Mouse (Mus musculus) erythroblast, embryonic 14.5 days (primary cell): ENCODE results near the gene Hist1h1t.

Experiments
- GATA1 ChIP-seq: IDR thresholded peaks from 2 replicates; pipeline ENCODE4 v1.6.1; 2012; ENCODE audit warnings: low read length, inconsistent platforms, mixed read lengths
- TAL1 ChIP-seq: IDR thresholded peaks from 3 replicates; pipeline ENCODE4 v1.6.1; 2012; ENCODE audit warnings: low read length, inconsistent platforms, mixed read lengths

DNA sequence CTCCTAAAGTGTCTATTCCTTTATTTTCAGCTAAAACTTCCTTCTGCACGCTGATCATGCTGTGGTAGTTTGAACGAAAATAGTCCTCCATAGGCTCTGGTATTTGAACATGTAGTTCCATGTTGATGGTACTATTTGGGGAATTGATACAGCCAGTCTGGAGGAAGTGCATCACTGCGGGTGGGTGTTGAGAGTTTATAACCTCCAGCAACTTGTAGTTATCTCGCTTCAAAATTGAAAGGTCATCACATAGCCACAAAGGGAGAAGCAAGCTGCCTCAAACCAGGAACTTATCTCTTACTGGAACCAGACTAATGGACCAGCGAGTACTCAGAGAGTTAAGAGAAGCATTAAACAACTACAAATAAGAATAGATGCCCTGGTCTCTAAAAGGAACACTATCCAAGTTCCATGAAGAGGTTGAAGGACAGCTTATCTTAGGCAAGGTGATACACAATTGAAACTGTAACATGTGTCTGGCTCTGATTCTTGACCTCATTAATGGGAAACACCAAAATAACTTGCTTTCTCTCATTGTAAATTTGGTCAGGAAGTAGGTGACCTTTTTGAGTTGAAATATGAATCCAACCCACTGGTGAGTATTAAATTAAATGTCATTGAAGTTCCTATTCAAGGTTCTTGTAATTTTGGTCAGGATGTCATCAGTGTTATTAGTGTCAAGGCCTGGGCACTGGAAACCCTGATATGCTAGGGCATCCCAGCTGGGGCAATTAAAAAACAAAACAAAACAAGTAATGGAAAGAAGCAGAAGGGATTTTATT lies 20.8 kb downstream of the Hist1h1t start:
- TF ChIP-seq GATA1 (no peak), TAL1 (no peak)
